Mouse (Mus musculus): ENCODE results near the gene Ppp1r13l. TPM values are rescaled to one million over a fixed set of nuclear protein-coding genes. Genes with fewer than 3 reads are reported as not detected.
A peak's percentile ranks its signal among the peaks of the same experiment; 100 is the strongest.

Gene Ppp1r13l
- polyA plus RNA-seq, 1 experiment from 2014 or later = 9.0 TPM

DNA sequence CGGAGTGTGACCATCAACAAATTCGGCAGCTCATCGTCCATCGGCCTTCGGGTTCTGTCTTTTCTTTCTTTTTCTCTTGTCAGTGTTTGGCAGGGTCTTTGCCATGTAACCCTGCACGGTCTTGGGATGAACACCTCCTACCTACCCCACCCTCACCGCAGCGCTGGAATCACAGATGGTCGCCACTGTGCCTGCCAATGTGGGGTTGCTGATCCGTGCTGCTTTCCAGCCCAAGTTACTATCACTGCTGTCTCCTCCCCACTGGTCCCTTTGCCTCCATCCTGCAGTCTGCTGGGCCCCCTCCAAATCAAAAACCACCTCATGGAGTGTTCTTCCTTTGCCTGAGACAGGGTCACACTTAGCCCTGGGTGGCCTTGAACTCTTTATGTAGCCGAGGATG, 35.3 kb upstream of the Ppp1r13l start:
- Histone ChIP-seq H3K4me3 (no peak overlapping the region), H3K27me3 (peaks cover 27% of the 10 kb centered on the region), H3K4me1 (peaks cover 30% of the 10 kb centered on the region), H3K36me3 (no peaks in the 10 kb centered on the region), H3K27ac (no peak overlapping the region), H3K9me3 (no peaks in the 10 kb centered on the region), H3K4me2 (replicated peaks) (no peak overlapping the region), H3K9ac (0 out of 2 replicates have a peak overlapping the region, but pooled peaks have one; percentile 9)
- no peak for ATAC-seq (ENCODE audit: low FRiP score, low read depth)
- 85% methylated on average over 11 of the region's 11 CpGs for WGBS

DNA sequence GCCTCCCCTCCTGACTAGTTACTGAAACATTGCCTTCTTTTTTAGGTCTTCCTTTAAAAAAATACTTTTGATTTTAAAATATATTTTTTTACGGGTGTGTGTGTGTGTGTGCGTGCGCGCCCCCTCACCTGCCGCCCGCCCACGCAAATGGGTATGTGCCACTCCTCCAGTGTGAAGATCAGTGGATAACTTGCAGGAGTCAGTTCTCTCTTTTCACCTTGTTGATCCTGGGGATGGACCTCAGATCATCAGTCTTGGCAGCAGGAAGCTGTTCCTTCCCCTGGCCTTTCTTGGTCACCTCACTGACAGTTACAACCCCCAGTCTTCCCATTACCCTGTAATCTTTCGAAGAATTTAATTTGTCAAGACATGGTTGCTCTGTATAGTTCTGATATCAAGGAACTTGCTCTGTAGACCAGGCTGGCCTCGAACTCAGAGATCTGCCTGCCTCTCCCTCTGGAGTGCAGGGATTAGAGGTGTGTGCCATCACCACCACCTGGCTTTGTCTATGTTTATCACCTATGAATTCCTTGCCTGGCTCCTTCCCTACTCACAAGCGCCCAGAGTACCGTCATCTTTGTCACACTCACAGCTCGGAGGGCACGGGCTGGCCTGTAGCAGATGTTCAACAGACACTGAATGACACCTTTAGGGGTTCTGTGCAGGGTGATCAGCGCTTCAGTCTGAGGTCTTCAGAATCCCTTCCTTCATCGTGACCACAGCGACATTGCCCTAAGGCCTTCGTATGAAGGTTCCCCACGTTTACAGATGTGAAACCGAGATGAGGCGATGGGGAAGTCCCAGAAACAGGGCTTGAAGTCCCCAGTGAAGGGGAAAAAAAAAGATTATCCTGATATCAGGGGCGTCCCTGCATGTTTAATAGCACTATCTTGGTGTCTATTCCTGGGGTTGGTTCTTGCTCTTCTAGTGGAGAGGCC, 34.0 kb upstream of the Ppp1r13l start:
- 67% methylated on average over 21 of the region's 21 CpGs for WGBS

DNA sequence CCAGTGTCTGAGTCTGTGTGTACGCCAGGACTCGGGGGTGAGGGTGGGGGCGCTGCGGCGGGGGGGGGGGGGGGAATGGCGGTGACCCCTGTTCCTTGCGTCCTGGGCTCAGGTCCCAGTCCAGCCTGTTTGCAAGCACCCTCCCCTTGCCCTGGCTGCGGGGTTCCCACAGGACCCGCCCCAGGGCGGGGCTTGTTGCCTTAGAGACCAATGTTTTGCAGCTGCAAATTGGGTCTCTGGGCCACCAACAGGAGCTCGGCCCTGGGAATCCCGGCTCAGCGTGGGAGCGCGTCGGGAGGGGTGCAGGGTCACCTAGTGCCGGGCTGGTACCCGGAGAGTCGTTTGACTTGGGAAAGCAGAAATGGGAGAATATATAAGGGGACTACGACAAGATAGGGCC, 33.2 kb upstream of the Ppp1r13l start:
- peak overlapping the region; percentile 71 for H3K4me2 ChIP-seq (replicated peaks)
- peak; percentile 53; the same call in 1 of the 2 replicates for ATAC-seq (ENCODE audit: low FRiP score, low read depth)
- no peaks in the 10 kb centered on the region for H3K36me3 ChIP-seq
- WGBS = under 1% methylated on average over 20 of the region's 20 CpGs
- peak overlapping the region; percentile 57; the same call in 1 of the 2 replicates for H3K9ac ChIP-seq
- H3K4me3 ChIP-seq = peak overlapping the region; percentile 42
- peak overlapping the region; percentile 48; the same call in 1 of the 2 replicates for H3K27ac ChIP-seq
- H3K9me3 ChIP-seq = no peaks in the 10 kb centered on the region
- peaks cover 20% of the 10 kb centered on the region for H3K4me1 ChIP-seq
- peaks cover 16% of the 10 kb centered on the region for H3K27me3 ChIP-seq

More for the DNA sequence above, 34.0 kb upstream of the Ppp1r13l start:
- peaks cover 24% of the 10 kb centered on the region for H3K27me3 ChIP-seq
- H3K4me2 ChIP-seq (replicated peaks) = peak overlapping the region; percentile 71
- no peak overlapping the region for H3K9ac ChIP-seq
- H3K36me3 ChIP-seq = no peaks in the 10 kb centered on the region
- H3K4me3 ChIP-seq = no peak overlapping the region
- no peak for ATAC-seq (ENCODE audit: low FRiP score, low read depth)
- no peak overlapping the region for H3K27ac ChIP-seq
- peaks cover 21% of the 10 kb centered on the region for H3K4me1 ChIP-seq
- no peaks in the 10 kb centered on the region for H3K9me3 ChIP-seq

DNA sequence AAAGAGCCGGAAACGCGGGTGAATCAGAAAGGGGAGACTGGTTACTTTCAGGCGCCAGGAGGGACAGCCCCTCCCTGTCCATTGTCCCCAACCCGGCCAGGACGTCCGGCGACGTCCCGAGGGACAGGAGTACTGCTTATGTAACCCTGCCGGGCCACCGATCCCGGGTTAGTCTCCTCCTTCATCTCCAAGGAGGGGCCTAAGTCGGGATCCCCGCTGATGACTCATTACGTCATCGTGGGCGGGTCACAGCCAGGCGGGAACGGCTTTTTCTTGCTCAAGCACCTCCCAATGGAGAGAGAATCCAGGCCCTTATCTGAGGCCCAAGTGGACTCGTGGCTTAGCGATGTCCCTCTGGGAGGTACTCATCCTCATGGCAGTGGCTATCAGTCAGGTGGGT, 32.4 kb upstream of the Ppp1r13l start:
- Histone ChIP-seq H3K4me2 (replicated peaks) (peak overlapping the region; percentile 71), H3K9me3 (no peaks in the 10 kb centered on the region), H3K9ac (peak overlapping the region; percentile 57), H3K4me3 (peak overlapping the region; percentile 42), H3K27ac (peak overlapping the region; percentile 48; the same call in 1 of the 2 replicates), H3K36me3 (no peaks in the 10 kb centered on the region), H3K27me3 (peaks cover 16% of the 10 kb centered on the region; the same call in 1 of the 2 replicates), H3K4me1 (peaks cover 20% of the 10 kb centered on the region)
- peak; percentile 60; the same call in 1 of the 2 replicates for ATAC-seq (ENCODE audit: low FRiP score, low read depth)
- 1% methylated on average over 22 of the region's 22 CpGs for WGBS

DNA sequence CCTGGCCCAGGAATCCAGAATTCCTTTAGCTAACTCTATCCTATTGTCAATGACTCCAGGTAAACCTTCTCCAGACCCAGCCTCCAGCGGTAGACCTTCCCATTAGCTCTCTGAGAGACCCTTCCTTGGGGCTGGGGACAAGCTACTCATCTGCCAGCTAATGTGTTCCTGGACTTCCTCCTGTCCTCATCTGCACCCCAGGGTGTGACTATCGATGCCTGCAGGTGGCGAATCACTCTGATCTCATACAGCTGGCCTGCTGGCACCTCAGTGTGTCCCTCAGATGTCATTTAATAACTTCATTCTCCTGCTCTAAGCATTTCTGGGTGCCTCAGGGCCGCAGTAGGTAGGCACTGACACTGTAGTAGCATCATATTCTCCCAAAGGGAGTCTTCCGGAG, 31.8 kb upstream of the Ppp1r13l start:
- Histone ChIP-seq H3K4me2 (replicated peaks) (peak overlapping the region; percentile 71), H3K36me3 (no peaks in the 10 kb centered on the region), H3K4me1 (peaks cover 24% of the 10 kb centered on the region), H3K27me3 (0 out of 2 replicates have a peak, but pooled peaks cover 11% of the 10 kb centered on the region), H3K4me3 (peak overlapping the region; percentile 42; the same call in 1 of the 2 replicates), H3K9ac (no peak overlapping the region; the same call in 1 of the 2 replicates), H3K9me3 (no peaks in the 10 kb centered on the region), H3K27ac (no peak overlapping the region)
- ATAC-seq (ENCODE audit: low FRiP score, low read depth) = no peak
- WGBS = 80% methylated on average over 5 of the region's 5 CpGs

DNA sequence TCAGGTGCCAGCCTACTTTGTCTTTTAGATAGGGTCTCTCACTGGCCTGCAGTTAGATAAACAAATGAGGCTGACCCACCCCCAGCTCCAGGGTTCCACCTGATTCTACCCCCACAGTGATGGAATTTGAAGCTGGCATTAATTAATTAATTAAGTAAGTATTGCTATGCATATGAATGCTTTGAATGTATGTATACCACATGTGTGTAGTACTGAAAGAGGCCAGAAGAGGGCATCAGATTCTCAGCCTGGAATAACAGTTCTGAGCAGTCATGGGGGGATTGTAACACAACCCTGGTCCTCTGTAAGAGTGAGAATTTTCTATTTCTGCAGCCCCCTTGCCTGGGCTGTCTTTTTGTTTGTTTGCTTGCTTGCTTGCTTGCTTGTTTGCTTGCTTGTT, 31.1 kb upstream of the Ppp1r13l start:
- H3K9me3 ChIP-seq = no peaks in the 10 kb centered on the region
- no peak overlapping the region for H3K4me3 ChIP-seq
- no peak for ATAC-seq (ENCODE audit: low FRiP score, low read depth)
- H3K4me2 ChIP-seq (replicated peaks) = no peak overlapping the region
- 0 out of 2 replicates have a peak, but pooled peaks cover 9% of the 10 kb centered on the region for H3K27me3 ChIP-seq
- no peaks in the 10 kb centered on the region for H3K36me3 ChIP-seq
- no peak overlapping the region for H3K27ac ChIP-seq
- H3K4me1 ChIP-seq = peaks cover 24% of the 10 kb centered on the region
- H3K9ac ChIP-seq = no peak overlapping the region

DNA sequence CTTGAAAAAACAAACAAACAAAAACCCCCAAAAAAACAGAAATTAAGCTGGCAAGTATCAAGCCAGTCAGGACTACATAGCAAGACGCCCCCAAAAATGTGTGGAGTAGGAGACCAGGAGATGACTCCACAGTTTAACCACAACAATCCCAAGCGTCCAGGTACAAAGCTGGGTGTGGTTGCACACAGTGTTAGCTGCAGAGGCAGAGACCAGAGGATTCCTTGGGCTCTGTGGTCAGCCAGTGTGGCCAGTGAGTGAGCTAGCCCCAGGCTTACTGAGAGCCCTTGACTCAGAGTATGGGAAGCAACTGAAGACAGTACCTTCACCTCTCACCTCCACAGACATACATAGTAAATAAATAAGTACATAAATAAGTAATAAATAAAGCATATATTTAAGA, 27.6 kb upstream of the Ppp1r13l start:
- Histone ChIP-seq H3K4me2 (replicated peaks) (no peak overlapping the region), H3K36me3 (no peaks in the 10 kb centered on the region), H3K27ac (no peak overlapping the region), H3K9me3 (no peaks in the 10 kb centered on the region), H3K4me3 (no peak overlapping the region), H3K4me1 (peaks cover 14% of the 10 kb centered on the region), H3K9ac (no peak overlapping the region), H3K27me3 (0 out of 2 replicates have a peak, but pooled peaks cover 2% of the 10 kb centered on the region)
- WGBS = 56% methylated on average over 2 of the region's 2 CpGs
- no peak for ATAC-seq (ENCODE audit: low FRiP score, low read depth)

DNA sequence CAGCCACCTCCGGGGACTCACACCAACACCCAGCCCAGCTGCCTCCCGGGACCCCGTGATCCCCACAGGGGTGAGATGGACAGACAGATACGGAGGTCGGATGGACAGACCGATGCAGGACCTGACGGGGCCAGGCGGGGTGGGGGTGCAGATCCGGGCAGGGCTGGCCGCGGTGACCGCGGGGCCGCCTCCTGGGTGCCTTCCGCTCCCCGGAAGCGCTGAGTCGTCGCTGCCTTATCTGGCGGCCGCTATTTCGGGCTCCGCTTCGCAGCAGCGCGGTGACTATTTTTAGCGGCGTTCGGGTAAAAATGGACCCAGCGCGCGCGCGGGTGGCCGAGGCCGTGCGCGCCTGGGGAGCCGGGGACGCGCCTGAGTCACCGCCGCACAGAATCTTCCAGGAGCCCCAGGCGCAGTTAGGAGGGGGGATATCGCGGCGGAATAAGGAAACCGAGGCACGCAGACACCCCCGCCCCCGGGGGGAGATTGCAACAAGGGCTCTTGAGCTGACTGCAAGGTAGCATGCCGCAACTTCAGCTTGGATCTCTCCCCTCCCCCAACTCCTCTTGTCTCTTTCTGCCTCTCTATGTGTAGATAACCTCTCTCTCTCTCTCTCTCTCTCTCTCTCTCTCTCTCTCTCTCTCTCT, 26.7 kb upstream of the Ppp1r13l start:
- Histone ChIP-seq H3K36me3 (no peaks in the 10 kb centered on the region), H3K4me3 (peak overlapping the region; percentile 68), H3K27me3 (0 out of 2 replicates have a peak, but pooled peaks cover 2% of the 10 kb centered on the region), H3K4me2 (replicated peaks) (peak overlapping the region; percentile 93), H3K4me1 (peaks cover 5% of the 10 kb centered on the region), H3K27ac (no peak overlapping the region), H3K9ac (peak overlapping the region; percentile 84), H3K9me3 (no peaks in the 10 kb centered on the region)
- ATAC-seq (ENCODE audit: low FRiP score, low read depth) = peak; percentile 42; the same call in 1 of the 2 replicates
- WGBS = under 1% methylated on average over 52 of the region's 52 CpGs

DNA sequence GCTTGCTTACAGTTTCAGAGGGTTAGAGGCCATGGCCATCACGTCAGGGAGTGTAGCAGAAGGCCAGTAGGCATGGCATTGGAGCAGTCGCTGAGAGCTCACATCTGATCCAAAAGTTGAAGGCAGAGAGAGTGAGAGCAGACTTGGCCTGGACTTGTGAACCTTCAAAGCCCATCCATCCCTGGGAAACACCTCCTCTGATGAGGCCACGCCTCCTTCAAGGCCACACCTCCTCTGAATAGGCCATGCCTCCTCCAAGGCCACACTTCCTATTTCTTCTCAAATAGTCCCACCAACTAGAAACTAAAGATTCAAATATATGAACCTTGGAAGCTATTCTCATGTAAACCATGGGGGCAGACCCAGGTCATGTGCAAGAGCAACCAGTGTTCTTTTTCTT, 24.0 kb upstream of the Ppp1r13l start:
- Histone ChIP-seq H3K4me3 (no peak overlapping the region), H3K4me2 (replicated peaks) (no peak overlapping the region), H3K9ac (no peak overlapping the region), H3K4me1 (peaks cover 10% of the 10 kb centered on the region; the same call in 1 of the 2 replicates), H3K36me3 (no peaks in the 10 kb centered on the region), H3K27me3 (0 out of 2 replicates have a peak, but pooled peaks cover 3% of the 10 kb centered on the region), H3K27ac (no peak overlapping the region), H3K9me3 (no peaks in the 10 kb centered on the region)
- 37% methylated on average over 3 of the region's 3 CpGs for WGBS
- no peak for ATAC-seq (ENCODE audit: low FRiP score, low read depth)

DNA sequence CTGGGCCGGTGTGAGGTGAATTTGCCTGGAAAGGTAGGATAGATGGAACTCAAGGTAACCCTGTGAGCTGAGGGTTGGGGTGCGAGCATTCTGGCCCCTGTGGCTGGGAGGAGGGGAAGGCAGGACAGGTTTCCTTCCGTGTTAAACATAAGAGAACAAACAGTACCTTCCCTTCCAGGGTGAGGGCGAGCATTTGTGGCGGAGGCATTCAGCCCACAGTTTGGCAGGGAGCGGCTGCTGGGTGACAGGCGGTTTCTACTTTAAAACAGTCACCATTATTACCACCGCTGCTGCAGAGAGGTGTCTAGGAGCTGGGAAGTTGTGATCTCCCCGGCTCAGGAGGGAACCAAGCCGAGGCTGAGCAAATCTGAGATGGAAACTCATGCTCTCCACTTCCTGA, 22.4 kb upstream of the Ppp1r13l start:
- no peak for ATAC-seq (ENCODE audit: low FRiP score, low read depth)
- H3K36me3 ChIP-seq = no peaks in the 10 kb centered on the region
- H3K4me1 ChIP-seq = peaks cover 23% of the 10 kb centered on the region
- no peaks in the 10 kb centered on the region for H3K9me3 ChIP-seq
- H3K4me2 ChIP-seq (replicated peaks) = no peak overlapping the region
- 57% methylated on average over 10 of the region's 10 CpGs for WGBS
- H3K27ac ChIP-seq = no peak overlapping the region
- H3K27me3 ChIP-seq = peaks cover 15% of the 10 kb centered on the region
- no peak overlapping the region for H3K9ac ChIP-seq
- no peak overlapping the region for H3K4me3 ChIP-seq

DNA sequence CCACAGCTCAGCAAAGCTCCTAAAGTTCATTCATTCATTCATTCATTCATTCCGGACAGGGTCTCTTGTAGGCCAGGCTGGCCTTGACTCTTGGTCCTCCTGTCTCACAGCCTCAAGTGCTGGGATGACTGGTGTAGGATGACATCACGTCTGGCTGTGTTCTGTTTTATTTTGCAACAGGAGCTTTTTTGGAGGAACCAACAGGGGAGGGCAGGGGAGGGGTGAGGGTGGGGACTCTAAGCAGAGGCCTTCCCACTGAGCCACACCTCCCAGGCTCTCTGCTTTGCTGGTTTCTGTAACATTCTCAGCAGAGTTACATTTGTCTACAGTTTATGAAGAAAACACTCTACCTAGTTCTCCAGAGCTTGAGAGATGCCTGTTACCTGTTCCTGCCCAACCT, 21.5 kb upstream of the Ppp1r13l start:
- Histone ChIP-seq H3K36me3 (no peaks in the 10 kb centered on the region), H3K9me3 (no peaks in the 10 kb centered on the region), H3K9ac (no peak overlapping the region), H3K4me3 (no peak overlapping the region), H3K27me3 (peaks cover 20% of the 10 kb centered on the region), H3K4me1 (peaks cover 26% of the 10 kb centered on the region), H3K4me2 (replicated peaks) (no peak overlapping the region), H3K27ac (no peak overlapping the region)
- ATAC-seq (ENCODE audit: low FRiP score, low read depth) = no peak
- WGBS = 42% methylated on average over 2 of the region's 2 CpGs

DNA sequence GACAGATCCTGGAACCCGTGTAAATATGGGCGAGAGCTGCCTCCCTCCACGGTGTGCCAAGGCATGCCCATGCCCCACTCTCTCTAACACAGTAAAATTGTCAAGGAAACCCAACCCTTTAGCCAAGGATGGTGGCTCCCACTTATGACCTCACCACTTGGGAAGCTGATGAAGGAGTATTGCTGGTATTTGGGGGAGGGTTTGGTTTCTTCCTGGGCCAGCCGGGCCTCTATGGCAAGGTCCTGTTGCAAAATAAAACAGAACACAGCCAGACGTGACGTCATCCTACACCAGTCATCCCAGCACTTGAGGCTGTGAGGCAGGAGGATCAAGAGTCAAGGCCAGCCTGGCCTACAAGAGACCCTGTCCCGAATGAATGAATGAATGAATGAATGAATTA, 21.0 kb upstream of the Ppp1r13l start:
- H3K27ac ChIP-seq = no peak overlapping the region
- H3K36me3 ChIP-seq = no peaks in the 10 kb centered on the region
- WGBS = 61% methylated on average over 7 of the region's 7 CpGs
- no peak overlapping the region for H3K4me2 ChIP-seq (replicated peaks)
- no peaks in the 10 kb centered on the region for H3K9me3 ChIP-seq
- H3K4me3 ChIP-seq = no peak overlapping the region
- H3K27me3 ChIP-seq = peaks cover 20% of the 10 kb centered on the region
- peak overlapping the region; percentile 35; the same call in 1 of the 2 replicates for H3K9ac ChIP-seq
- no peak for ATAC-seq (ENCODE audit: low FRiP score, low read depth)
- H3K4me1 ChIP-seq = peaks cover 30% of the 10 kb centered on the region
